Mouse (Mus musculus) bone marrow macrophage, adult 2 months (primary cell): Measurements from ENCODE around the gene Cfap69. TPM values are rescaled to one million over a fixed set of nuclear protein-coding genes. Genes with fewer than 3 reads are reported as not detected.
A peak's percentile ranks its signal among the peaks of the same experiment; 100 is the strongest.

ENCODE experiments used
- H3K27ac ChIP-seq: 2 replicates; pipeline ENCODE4 v1.5.1; 2012; ENCODE audit warnings: low read depth, low read length; ENCODE audit not compliant: insufficient read depth
- H3K4me1 ChIP-seq: 2 replicates; pipeline ENCODE4 v1.6.1; 2012; ENCODE audit warnings: low read length; ENCODE audit not compliant: control insufficient read depth, insufficient read depth
- H3K4me3 ChIP-seq: 2 replicates; pipeline ENCODE4 v1.5.1; 2012; ENCODE audit warnings: mild to moderate bottlenecking, low read length, moderate library complexity; ENCODE audit not compliant: insufficient read depth
- CTCF ChIP-seq: IDR thresholded peaks from 2 replicates; pipeline ENCODE4 v1.5.1; 2012; ENCODE audit warnings: low read depth, mild to moderate bottlenecking, low read length, moderate library complexity
- POLR2A ChIP-seq: IDR thresholded peaks from 2 replicates; pipeline ENCODE4 v1.6.1; 2012; ENCODE audit warnings: mild to moderate bottlenecking, low read depth, low read length, borderline replicate concordance
- polyA plus RNA-seq: library from polyadenylated mRNA; stranded (reverse); fragments of >200 nt; gene quantifications from 2 replicates; pipeline ENCODE4 v1.2.4, GENCODE M21; 2012; ENCODE audit not compliant: missing spikeins, insufficient read depth, insufficient read length

Cfap69 gene
- polyA plus RNA-seq, 1 experiment = not detected

GRCm38 (mm10) chr5:5561041-5561706 is 102.9 kb downstream of the Cfap69 start:
- Histone ChIP-seq H3K27ac (no peak overlapping the region), H3K4me3 (no peak overlapping the region), H3K4me1 (peaks cover 9% of the 10 kb centered on the region)
- TF ChIP-seq POLR2A = no peak
- no peak for TF ChIP-seq CTCF

DNA sequence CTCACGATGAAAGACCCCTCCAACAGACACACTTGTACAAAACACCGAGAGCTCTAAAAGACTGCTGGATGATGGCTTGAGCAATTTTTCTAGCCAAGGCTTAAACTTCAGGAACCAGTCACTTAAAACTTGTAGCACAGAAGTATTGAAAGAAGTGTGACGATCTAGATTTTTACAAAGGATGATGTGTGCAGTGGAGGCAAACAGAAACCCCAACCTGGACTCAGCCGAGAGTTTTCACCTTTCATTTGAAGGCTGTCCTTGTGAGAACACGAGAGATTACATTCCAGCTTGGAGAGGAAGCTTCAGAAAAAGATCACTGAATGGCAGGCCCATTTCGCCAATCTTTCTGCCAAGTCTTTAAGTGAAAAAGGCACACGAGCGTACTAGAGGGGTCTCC is 104.2 kb downstream of the Cfap69 start:
- no peak for TF ChIP-seq POLR2A
- TF ChIP-seq CTCF = no peak
- Histone ChIP-seq H3K27ac (peak overlapping the region; percentile 49), H3K4me3 (peak overlapping the region; percentile 87), H3K4me1 (peaks cover 9% of the 10 kb centered on the region)

DNA sequence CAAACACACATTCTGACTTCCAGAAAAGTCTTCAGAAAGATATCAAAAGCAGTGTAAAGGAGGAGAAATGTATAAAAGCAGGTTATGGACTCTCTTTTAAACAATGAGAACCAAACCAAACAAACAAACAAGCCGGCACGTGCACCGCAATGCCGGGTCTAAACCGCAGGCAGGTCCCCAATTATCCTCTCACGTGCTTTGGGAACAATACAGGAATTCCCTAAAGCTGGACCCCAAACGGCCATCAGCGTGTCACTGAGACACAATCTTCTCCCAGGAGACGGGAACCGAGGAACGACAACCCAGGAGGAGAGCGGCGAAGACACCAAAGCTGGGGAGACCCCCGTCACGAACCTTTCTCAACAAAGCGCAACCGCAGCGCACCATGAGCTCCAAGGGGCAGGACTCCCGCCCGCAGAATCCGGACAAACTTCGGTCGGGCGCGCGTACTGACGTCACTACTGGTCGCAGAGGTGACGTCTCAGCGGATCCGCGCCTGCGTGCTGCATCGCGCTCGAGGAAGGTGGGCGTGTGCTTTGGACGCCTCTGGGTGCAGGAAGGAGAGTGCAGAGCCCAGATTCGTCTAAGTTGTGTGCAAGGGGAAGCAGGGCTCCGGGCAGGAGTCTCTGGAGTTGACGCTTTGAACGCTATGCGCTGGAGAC is 104.8 kb downstream of the Cfap69 start, which contains the start of gene Gtpbp10:
TSS of gene Gtpbp10 (minus strand) at position 460 of the 662 bp plus-strand sequence.
- TF ChIP-seq POLR2A = no peak
- no peak for TF ChIP-seq CTCF
- H3K27ac ChIP-seq = peak within 1 kb of the TSS; percentile 62
- peak within 1 kb of the TSS; percentile 87 for H3K4me3 ChIP-seq
- peaks cover 9% of the 10 kb centered on the region for H3K4me1 ChIP-seq

DNA sequence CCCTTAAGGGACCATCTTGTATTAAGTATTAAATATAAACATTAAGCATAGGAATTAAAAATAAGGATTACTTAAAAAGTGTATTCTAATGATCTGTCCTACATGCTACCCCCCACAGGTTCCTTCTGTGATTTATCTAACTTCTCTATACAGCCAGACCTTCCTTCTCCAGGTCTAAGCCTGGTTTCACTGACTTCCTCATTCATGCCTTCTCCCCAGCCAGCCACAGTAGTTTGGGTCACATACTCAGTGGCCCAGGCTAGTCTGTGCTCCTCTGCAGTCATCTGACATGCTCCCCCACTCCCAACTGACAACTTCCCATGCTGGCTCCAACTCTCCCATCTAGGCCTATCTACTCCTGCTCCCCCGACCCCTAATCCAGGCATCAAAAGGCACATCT is 112.9 kb downstream of the Cfap69 start:
- H3K4me1 ChIP-seq = peaks cover 4% of the 10 kb centered on the region
- H3K4me3 ChIP-seq = no peak overlapping the region
- H3K27ac ChIP-seq = no peak overlapping the region
- TF ChIP-seq CTCF (no peak), POLR2A (no peak)

DNA sequence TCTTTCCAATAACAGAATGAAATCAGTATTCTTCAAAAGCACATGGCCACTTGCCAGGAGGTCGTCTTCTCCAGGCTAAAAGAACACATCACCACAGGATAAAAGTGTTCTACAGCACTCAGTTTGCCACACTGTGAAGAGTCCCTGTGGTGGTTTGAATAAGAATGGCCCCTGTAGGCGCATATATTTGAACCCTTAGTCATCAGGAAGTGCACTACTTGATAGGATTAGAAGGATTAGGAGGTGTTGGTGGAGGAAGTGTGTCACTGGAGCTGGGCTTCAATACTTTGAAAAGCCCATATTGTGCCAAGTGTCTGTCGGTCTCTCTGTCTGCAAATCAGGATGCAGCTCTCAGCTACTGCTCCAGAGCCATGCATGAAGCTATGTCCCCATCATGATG is 123.7 kb downstream of the Cfap69 start:
- Histone ChIP-seq H3K4me3 (no peak overlapping the region), H3K4me1 (no peaks in the 10 kb centered on the region), H3K27ac (no peak overlapping the region)
- TF ChIP-seq CTCF (no peak), POLR2A (no peak)

GRCm38 (mm10) chr5:5539771-5540170 is 124.3 kb downstream of the Cfap69 start:
- no peak overlapping the region for H3K27ac ChIP-seq
- TF ChIP-seq POLR2A = no peak
- no peaks in the 10 kb centered on the region for H3K4me1 ChIP-seq
- no peak overlapping the region for H3K4me3 ChIP-seq

DNA sequence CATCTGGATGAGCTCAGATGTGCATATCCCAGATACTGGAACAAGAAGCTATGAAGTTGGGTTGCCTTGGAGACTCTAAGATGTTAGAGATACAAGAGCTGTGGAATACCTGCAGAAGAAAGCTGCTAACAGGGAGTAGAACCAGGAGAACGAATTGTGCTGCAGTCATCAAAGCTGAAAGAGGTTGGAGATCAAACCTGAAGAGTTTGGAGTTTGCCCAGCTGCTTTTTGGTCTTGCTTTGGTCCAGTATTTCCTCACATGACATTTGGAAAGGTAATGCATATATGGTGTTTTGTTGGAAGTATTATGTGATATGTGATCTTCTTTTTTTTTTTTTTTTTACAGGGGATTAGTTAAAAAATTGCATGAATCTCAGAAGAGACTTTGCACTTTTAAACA is 127.9 kb downstream of the Cfap69 start:
- H3K4me3 ChIP-seq = no peak overlapping the region
- TF ChIP-seq CTCF = no peak
- no peak for TF ChIP-seq POLR2A
- H3K4me1 ChIP-seq = no peaks in the 10 kb centered on the region
- no peak overlapping the region for H3K27ac ChIP-seq

- H3K27ac ChIP-seq = no peak overlapping the region
- no peak overlapping the region for H3K4me3 ChIP-seq
- no peak for TF ChIP-seq POLR2A
- TF ChIP-seq CTCF = no peak
- H3K4me1 ChIP-seq = no peaks in the 10 kb centered on the region
Measured at GRCm38 (mm10) chr5:5533656-5534420, 130.2 kb downstream of the Cfap69 start.

Other genes with a start within 250 kb of the Cfap69 start
- 43.0 and 43.6 TPM in 2 replicates for gene Cdk14, start 243.9 kb downstream of the Cfap69 start, polyA plus RNA-seq
- gene 1700015F17Rik, start 185.1 kb downstream of the Cfap69 start, polyA plus RNA-seq = not detected in 2 replicates
- gene Cldn12, start 149.3 kb downstream of the Cfap69 start, polyA plus RNA-seq = 2.1 and 2.6 TPM in 2 replicates
- 11.2 and 14.3 TPM in 2 replicates for gene Gtpbp10, start 104.7 kb downstream of the Cfap69 start, polyA plus RNA-seq
- not detected in 2 replicates for gene Gm8773, start 90.4 kb downstream of the Cfap69 start, polyA plus RNA-seq
- 0.24 TPM in 1 of 2 replicates, not detected in the other for gene Steap2, start 30.3 kb upstream of the Cfap69 start, polyA plus RNA-seq
- gene Steap1, start 85.1 kb upstream of the Cfap69 start, polyA plus RNA-seq = not detected in 2 replicates